In genomic region chr11:76493167-76493566, GRCm38 (mm10) we compare ENCODE assay signal across 9 mouse cellular contexts.
DNase-seq lines count a peak whose midpoint lies in the region; ATAC-seq and TF ChIP-seq lines count a peak whose summit lies in the region.
"Had no signal": no experiment of that assay in that cellular context is flagged by ENCODE, and none has a peak within 500 bp of the region (broad histone marks: within the 10 kb centered on the region; RNA-seq: fewer than 3 reads in every experiment).

No protein-coding gene starts in this region.

- intact Hi-C loops in left cerebral cortex, postnatal 25 days (cut with DNase I) = loop anchor here (5.0 kb wide), 1 partner anchor 36 kb away; no protein-coding TSS in a partner anchor

- ATAC-seq in megakaryocyte, adult 5-6 weeks (ENCODE audit: poor library complexity, severe bottlenecking) = no peak
- no peak for ATAC-seq in forebrain, embryonic 14.5 days
- ATAC-seq: inflammation-experienced regulatory T-cells, adult 6 months had no signal

- peak overlapping the region; percentile 95 for H3K4me3 ChIP-seq in megakaryocyte, embryonic 14.5 days (replicated peaks)
- H3K4me3 ChIP-seq in forebrain, embryonic 14.5 days (ENCODE audit: low read depth, low read length) = peak overlapping the region; percentile 59; the same call in 1 of the 2 replicates
- H3K4me3 ChIP-seq in limb, embryonic 10.5 days = peak overlapping the region; percentile 67
- peak overlapping the region; percentile 47; the same call in 1 of the 2 replicates for H3K4me3 ChIP-seq in olfactory bulb, adult 2 months (ENCODE audit: insufficient read depth, low read depth, low read length)

- H3K9me3 ChIP-seq in megakaryocyte, embryonic 14.5 days = no peaks in the 10 kb centered on the region
- H3K9me3 ChIP-seq in forebrain, embryonic 14.5 days (replicated peaks; ENCODE audit: control insufficient read depth, low read length) = no peaks in the 10 kb centered on the region
- H3K9me3 ChIP-seq in limb, embryonic 10.5 days (replicated peaks) = no peaks in the 10 kb centered on the region

- peak overlapping the region; percentile 76 for H3K4me2 ChIP-seq in forebrain, embryonic 14.5 days (ENCODE audit: low read length)

- TF ChIP-seq POLR2A in olfactory bulb, adult 2 months (IDR thresholded peaks at IDR 0.05; ENCODE audit: insufficient read depth, low read depth, low read length) = no peak

- peaks cover 71% of the 10 kb centered on the region for H3K27me3 ChIP-seq in megakaryocyte, embryonic 14.5 days (replicated peaks)
- H3K27me3 ChIP-seq in forebrain, embryonic 14.5 days (replicated peaks; ENCODE audit: control insufficient read depth, insufficient read depth, low read length) = no peaks in the 10 kb centered on the region
- no peaks in the 10 kb centered on the region for H3K27me3 ChIP-seq in limb, embryonic 10.5 days (ENCODE audit: low read depth, poor library complexity, severe bottlenecking)

- no peak overlapping the region; the same call in 1 of the 2 replicates for H3K27ac ChIP-seq in forebrain, embryonic 14.5 days (ENCODE audit: low read depth, low read length)
- H3K27ac ChIP-seq in limb, embryonic 10.5 days = peak overlapping the region; percentile 95; the same call in 1 of the 2 replicates
- peak overlapping the region; percentile 43; the same call in 1 of the 2 replicates for H3K27ac ChIP-seq in olfactory bulb, adult 2 months (ENCODE audit: insufficient read depth, low read depth, low read length)

- WGBS in forebrain, embryonic 14.5 days = 85% methylated on average over 4 of the region's 4 CpGs
- 78% methylated on average over 4 of the region's 4 CpGs for WGBS in limb, embryonic 10.5 days
- WGBS in olfactory bulb, adult 2 months = 52% methylated on average over 4 of the region's 4 CpGs

- no peaks in the 10 kb centered on the region for H3K36me3 ChIP-seq in megakaryocyte, embryonic 14.5 days (replicated peaks; ENCODE audit: low read length)
- H3K36me3 ChIP-seq in forebrain, embryonic 14.5 days (ENCODE audit: control insufficient read depth, insufficient read depth, low read length) = no peaks in the 10 kb centered on the region
- H3K36me3 ChIP-seq in limb, embryonic 10.5 days = no peaks in the 10 kb centered on the region

- H3K4me1 ChIP-seq in megakaryocyte, embryonic 14.5 days = peaks cover 54% of the 10 kb centered on the region
- peaks cover 27% of the 10 kb centered on the region for H3K4me1 ChIP-seq in forebrain, embryonic 14.5 days (ENCODE audit: control insufficient read depth, insufficient read depth, low read length)
- H3K4me1 ChIP-seq in limb, embryonic 10.5 days = peaks cover 86% of the 10 kb centered on the region
- peaks cover 63% of the 10 kb centered on the region for H3K4me1 ChIP-seq in olfactory bulb, adult 2 months (ENCODE audit: control insufficient read depth, insufficient read depth, low read length)

- no peak for DNase-seq in forebrain, embryonic 14.5 days (ENCODE audit: low spot score)
- no peak for DNase-seq in limb, embryonic 10.5 days (ENCODE audit: low spot score)
- DNase-seq in right cerebral cortex, postnatal 14 days = no peak
- no peak for DNase-seq in layer of hippocampus, postnatal 36 days
- no peak for DNase-seq in left cerebral cortex, postnatal 25 days (ENCODE audit: low spot score in 2 of 2)

- 0 out of 2 replicates have a peak overlapping the region, but pooled peaks have one; percentile 88 for H3K9ac ChIP-seq in forebrain, embryonic 14.5 days (ENCODE audit: low read length)

- no peak for TF ChIP-seq CTCF in olfactory bulb, adult 2 months (IDR thresholded peaks at IDR 0.05; ENCODE audit: insufficient read depth, low read depth, low read length)
